Mouse (Mus musculus) kidney, embryonic 14.5 days (tissue): Measurements from ENCODE around the gene Skint5. TPM values are rescaled to one million over a fixed set of nuclear protein-coding genes. Genes with fewer than 3 reads are reported as not detected.
"Not testable (repeated sequence)": the region's sequence is repeated elsewhere in the genome, so short reads cannot be mapped to it uniquely, and the experiment has no call there.

Experiments
- ATAC-seq: fragments of 200-750 bp; cut with Nextera tagmentation; 2 replicates; pipeline ENCODE4 v1.8.0; 2017; ENCODE audit warnings: moderate number of reproducible peaks, mild to moderate bottlenecking, moderate TSS enrichment, moderate library complexity; ENCODE audit not compliant: low FRiP score, low TSS enrichment
- H3K27ac ChIP-seq: fragments of 300-500 bp; sonication (generic); 2 replicates; pipeline ENCODE4 v1.5.1; 2014; ENCODE audit warnings: low read depth, mild to moderate bottlenecking, low read length, moderate library complexity, mixed read lengths
- H3K27me3 ChIP-seq: fragments of 300-500 bp; sonication (generic); 2 replicates; pipeline ENCODE4 v1.6.1; 2014; ENCODE audit warnings: mild to moderate bottlenecking, low read length; ENCODE audit not compliant: control insufficient read depth, insufficient read depth
- H3K36me3 ChIP-seq: fragments of 300-500 bp; sonication (generic); 2 replicates; pipeline ENCODE4 v1.6.1; 2014; ENCODE audit warnings: low read length, mixed read lengths; ENCODE audit not compliant: control insufficient read depth, insufficient read depth
- H3K4me1 ChIP-seq: fragments of 300-500 bp; sonication (generic); 2 replicates; pipeline ENCODE4 v1.6.1; 2014; ENCODE audit warnings: low read length, mixed read lengths; ENCODE audit not compliant: control insufficient read depth, insufficient read depth
- H3K4me2 ChIP-seq: fragments of 300-500 bp; sonication (generic); replicated peaks from 2 replicates; pipeline ENCODE4 v1.6.1; 2014; ENCODE audit warnings: low read depth, mild to moderate bottlenecking, low read length
- H3K4me3 ChIP-seq: fragments of 300-500 bp; sonication (generic); 2 replicates; pipeline ENCODE4 v1.5.1; 2014; ENCODE audit warnings: mild to moderate bottlenecking, low read length
- H3K9ac ChIP-seq: fragments of 300-500 bp; sonication (generic); 2 replicates; pipeline ENCODE4 v1.6.1; 2014; ENCODE audit warnings: low read depth, mild to moderate bottlenecking, low read length, moderate library complexity
- H3K9me3 ChIP-seq: fragments of 300-500 bp; sonication (generic); 2 replicates; pipeline ENCODE4 v1.6.1; 2016; ENCODE audit warnings: low read length; ENCODE audit not compliant: control insufficient read depth
- WGBS: fragments of 180-500 bp; shearing (Covaris S2); extraction: QIAGEN DNeasy Blood & Tissue Kit; methylation state at CpG from one replicate; pipeline ENCODE4 v1.1.7; 2014; 5-methylcytosine and 5-hydroxymethylcytosine counted together
- polyA plus RNA-seq: library from polyadenylated mRNA; unstranded; fragments of >200 nt; fragmentation: Nextera tagmentation; extraction: Ambion mirVana; gene quantifications from 2 replicates; pipeline ENCODE4 v1.2.1, GENCODE M21; 2014

Skint5 gene
- polyA plus RNA-seq, result not detected in 2 replicates

GRCm38 (mm10) chr4:113999403-113999802 lies at the start of gene Skint5:
TSS of gene Skint5 (minus strand) at chr4:113999503.
- no peaks in the 10 kb centered on the region for H3K27me3 ChIP-seq
- no peaks in the 10 kb centered on the region for H3K36me3 ChIP-seq
- no peaks in the 10 kb centered on the region for H3K9me3 ChIP-seq
- H3K27ac ChIP-seq, result no peak within 1 kb of the TSS
- no peaks in the 10 kb centered on the region for H3K4me1 ChIP-seq
- 90% methylated on average over 3 of the region's 3 CpGs for WGBS
- no peak within 1 kb of the TSS for H3K4me3 ChIP-seq
- H3K9ac ChIP-seq, result no peak within 1 kb of the TSS
- no peak within 1 kb of the TSS for H3K4me2 ChIP-seq
- no peak for ATAC-seq

GRCm38 (mm10) chr4:113957343-113957742 lies 42.0 kb downstream of the Skint5 start:
- Histone ChIP-seq H3K4me1 (no peaks in the 10 kb centered on the region), H3K9me3 (0 out of 2 replicates have a peak, but pooled peaks cover 4% of the 10 kb centered on the region), H3K4me2 (no peak overlapping the region), H3K27me3 (no peaks in the 10 kb centered on the region), H3K9ac (no peak overlapping the region), H3K27ac (no peak overlapping the region), H3K36me3 (no peaks in the 10 kb centered on the region), H3K4me3 (no peak overlapping the region)
- 44% methylated on average over 1 of the region's 1 CpGs for WGBS
- no peak for ATAC-seq

GRCm38 (mm10) chr4:113764182-113764581 lies 235.1 kb downstream of the Skint5 start:
- Histone ChIP-seq H3K4me3 (no peak overlapping the region), H3K4me1 (no peaks in the 10 kb centered on the region), H3K9me3 (peaks cover 3% of the 10 kb centered on the region; the same call in 1 of the 2 replicates), H3K36me3 (no peaks in the 10 kb centered on the region), H3K27me3 (no peaks in the 10 kb centered on the region), H3K4me2 (no peak overlapping the region), H3K9ac (no peak overlapping the region), H3K27ac (no peak overlapping the region)
- no peak for ATAC-seq
- 76% methylated on average over 1 of the region's 1 CpGs for whole genome bisulfite sequencing

- 79% methylated on average over 1 of the region's 1 CpGs for WGBS
- no peaks in the 10 kb centered on the region for H3K36me3 ChIP-seq
- no peaks in the 10 kb centered on the region for H3K4me1 ChIP-seq
- H3K9me3 ChIP-seq, result peaks cover 7% of the 10 kb centered on the region; the same call in 1 of the 2 replicates
- H3K4me3 ChIP-seq, result no peak overlapping the region
- H3K27ac ChIP-seq, result no peak overlapping the region
- no peaks in the 10 kb centered on the region for H3K27me3 ChIP-seq
- ATAC-seq, result no peak
- H3K4me2 ChIP-seq, result no peak overlapping the region
- H3K9ac ChIP-seq, result no peak overlapping the region
Observed at GRCm38 (mm10) chr4:113763684-113764083, 235.6 kb downstream of the Skint5 start.

GRCm38 (mm10) chr4:113448230-113448629 lies 551.1 kb downstream of the Skint5 start:
- not testable (repeated sequence) for H3K9ac ChIP-seq, H3K36me3 ChIP-seq, H3K4me2 ChIP-seq, H3K27me3 ChIP-seq, H3K9me3 ChIP-seq, H3K4me1 ChIP-seq, H3K4me3 ChIP-seq, ATAC-seq, H3K27ac ChIP-seq
- 73% methylated on average over 2 of the region's 2 CpGs for WGBS

Other genes starting within 250 kb of the Skint5 start
- gene Skint11, start 163.9 kb upstream of the Skint5 start, polyA plus RNA-seq, result not detected in 2 replicates